Mouse (Mus musculus) intestine, postnatal 0 days (tissue): Measurements from ENCODE around the gene Slc27a5. TPM values are rescaled to one million over a fixed set of nuclear protein-coding genes. Genes with fewer than 3 reads are reported as not detected.

Experiments used
- ATAC-seq: fragments of 200-750 bp; cut with Nextera tagmentation; 2 replicates; pipeline ENCODE4 v1.8.0; 2017; ENCODE audit warnings: mild to moderate bottlenecking, moderate TSS enrichment, moderate library complexity
- H3K27ac ChIP-seq: fragments of 300-500 bp; sonication (generic); 2 replicates; pipeline ENCODE4 v1.5.1; 2014; ENCODE audit warnings: mild to moderate bottlenecking, low read depth, low read length, moderate library complexity
- H3K27me3 ChIP-seq: fragments of 300-500 bp; sonication (generic); replicated peaks from 2 replicates; pipeline ENCODE4 v1.6.1; 2014; ENCODE audit warnings: low read length, mixed read lengths; ENCODE audit not compliant: control insufficient read depth, insufficient read depth
- H3K36me3 ChIP-seq: fragments of 300-500 bp; sonication (generic); 2 replicates; pipeline ENCODE4 v1.6.1; 2014; ENCODE audit warnings: mild to moderate bottlenecking, moderate library complexity; ENCODE audit not compliant: control insufficient read depth, insufficient read depth
- H3K4me1 ChIP-seq: fragments of 300-500 bp; sonication (generic); replicated peaks from 2 replicates; pipeline ENCODE4 v1.6.1; 2014; ENCODE audit warnings: antibody characterized with exemption, low read length, mixed read lengths; ENCODE audit not compliant: control insufficient read depth, insufficient read depth
- H3K4me2 ChIP-seq: fragments of 300-500 bp; sonication (generic); replicated peaks from 2 replicates; pipeline ENCODE4 v1.6.1; 2014; ENCODE audit warnings: low read depth, mild to moderate bottlenecking, moderate library complexity
- H3K4me3 ChIP-seq: fragments of 300-500 bp; sonication (generic); 2 replicates; pipeline ENCODE4 v1.5.1; 2014; ENCODE audit warnings: low read depth, low read length
- H3K9ac ChIP-seq: fragments of 300-500 bp; sonication (generic); 2 replicates; pipeline ENCODE4 v1.6.1; 2014; ENCODE audit warnings: mild to moderate bottlenecking, low read depth, low read length
- H3K9me3 ChIP-seq: fragments of 300-500 bp; sonication (generic); 2 replicates; pipeline ENCODE4 v1.6.1; 2016; ENCODE audit warnings: mixed run types; ENCODE audit not compliant: control insufficient read depth
- CTCF ChIP-seq: sonication (generic); IDR thresholded peaks from 2 replicates; pipeline ENCODE4 v1.5.1; 2016; ENCODE audit warnings: low read depth, mild to moderate bottlenecking, control low read depth, antibody characterized with exemption, moderate library complexity
- WGBS: fragments of 180-500 bp; shearing (Covaris S2); extraction: QIAGEN DNeasy Blood & Tissue Kit; methylation state at CpG from one replicate; pipeline ENCODE4 v1.1.7; 2014; 5-methylcytosine and 5-hydroxymethylcytosine counted together
- polyA plus RNA-seq: library from polyadenylated mRNA; unstranded; fragments of >200 nt; fragmentation: Nextera tagmentation; extraction: Ambion mirVana; gene quantifications from 2 replicates; pipeline ENCODE4 v1.2.1, GENCODE M21; 2015

Slc27a5 gene
- polyA plus RNA-seq, 1 experiment from 2014 or later: 0.22 TPM

DNA sequence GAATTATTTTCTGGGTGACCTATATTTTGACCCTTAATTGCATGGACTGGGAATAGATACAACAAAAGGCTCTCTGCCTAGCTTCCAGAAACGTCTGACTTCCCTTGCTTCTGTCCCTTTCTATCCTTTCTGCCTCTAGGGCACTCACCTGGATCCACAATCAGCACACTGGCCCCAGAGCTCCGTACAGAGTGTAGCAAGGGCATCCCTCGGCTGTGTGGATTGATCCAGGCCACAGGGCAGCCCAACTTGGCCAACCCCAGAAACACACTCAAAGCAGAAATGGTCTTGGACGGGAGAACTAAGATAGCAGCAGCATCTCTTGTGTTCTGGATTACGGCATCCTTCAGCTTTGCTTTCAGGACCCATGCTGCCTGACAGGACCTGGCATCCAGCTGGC lies 762 bp downstream of the Slc27a5 start:
- no peaks in the 10 kb centered on the region for H3K4me1 ChIP-seq
- TF ChIP-seq CTCF: no peak
- H3K9me3 ChIP-seq: no peaks in the 10 kb centered on the region
- no peak overlapping the region for H3K27ac ChIP-seq
- H3K4me2 ChIP-seq: no peak overlapping the region
- H3K9ac ChIP-seq: no peak overlapping the region
- no peak overlapping the region for H3K4me3 ChIP-seq
- 66% methylated on average over 5 of the region's 5 CpGs for WGBS
- no peaks in the 10 kb centered on the region for H3K27me3 ChIP-seq
- no peaks in the 10 kb centered on the region for H3K36me3 ChIP-seq
- no peak for ATAC-seq

DNA sequence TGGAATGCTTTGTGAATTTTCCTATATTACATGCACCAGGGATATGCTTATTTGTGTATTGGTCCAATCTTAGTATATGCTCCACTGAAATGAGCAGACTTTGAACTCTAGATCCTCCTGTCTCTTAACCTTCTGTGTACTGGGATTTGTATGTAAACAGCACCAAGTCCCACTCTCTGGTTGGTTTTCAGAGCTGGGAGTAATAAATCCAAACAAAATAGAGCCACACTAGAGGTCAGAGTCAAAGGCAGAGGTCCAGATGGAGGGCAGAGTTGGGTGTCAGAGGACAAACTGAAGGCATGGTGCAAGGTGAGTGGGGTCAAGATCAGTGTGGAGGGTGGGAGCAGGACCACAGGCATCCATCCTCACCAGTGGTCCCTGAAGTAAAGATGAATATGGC lies 2.1 kb downstream of the Slc27a5 start:
- Histone ChIP-seq H3K4me2 (no peak overlapping the region), H3K27ac (no peak overlapping the region), H3K9me3 (no peaks in the 10 kb centered on the region), H3K9ac (no peak overlapping the region), H3K4me3 (no peak overlapping the region), H3K4me1 (no peaks in the 10 kb centered on the region), H3K27me3 (no peaks in the 10 kb centered on the region), H3K36me3 (no peaks in the 10 kb centered on the region)
- ATAC-seq: no peak
- no peak for TF ChIP-seq CTCF

DNA sequence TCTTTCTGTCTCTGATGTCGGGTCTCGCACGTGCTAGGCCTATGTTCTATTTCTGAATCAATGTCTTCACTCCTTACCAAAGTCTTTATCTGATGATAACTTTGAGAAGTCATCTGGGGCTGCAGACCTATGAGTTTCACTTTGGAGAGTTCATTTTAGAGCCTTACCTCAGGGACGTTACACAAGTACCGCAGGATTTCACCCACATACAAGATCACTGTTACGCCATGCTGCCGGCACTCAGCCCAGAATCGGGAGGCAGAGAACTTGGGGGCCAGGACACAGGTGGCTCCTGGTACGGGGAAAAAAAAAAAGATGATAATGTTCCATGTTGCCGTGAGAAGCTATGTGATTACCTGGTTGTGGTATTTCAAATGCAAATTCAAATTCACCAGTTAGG lies 4.8 kb downstream of the Slc27a5 start:
- no peak for ATAC-seq
- H3K36me3 ChIP-seq: no peaks in the 10 kb centered on the region
- no peak overlapping the region for H3K4me2 ChIP-seq
- H3K9ac ChIP-seq: no peak overlapping the region
- H3K27me3 ChIP-seq: no peaks in the 10 kb centered on the region
- 89% methylated on average over 10 of the region's 10 CpGs for WGBS
- no peak overlapping the region for H3K4me3 ChIP-seq
- H3K4me1 ChIP-seq: no peaks in the 10 kb centered on the region
- H3K9me3 ChIP-seq: no peaks in the 10 kb centered on the region
- TF ChIP-seq CTCF: no peak
- H3K27ac ChIP-seq: no peak overlapping the region

DNA sequence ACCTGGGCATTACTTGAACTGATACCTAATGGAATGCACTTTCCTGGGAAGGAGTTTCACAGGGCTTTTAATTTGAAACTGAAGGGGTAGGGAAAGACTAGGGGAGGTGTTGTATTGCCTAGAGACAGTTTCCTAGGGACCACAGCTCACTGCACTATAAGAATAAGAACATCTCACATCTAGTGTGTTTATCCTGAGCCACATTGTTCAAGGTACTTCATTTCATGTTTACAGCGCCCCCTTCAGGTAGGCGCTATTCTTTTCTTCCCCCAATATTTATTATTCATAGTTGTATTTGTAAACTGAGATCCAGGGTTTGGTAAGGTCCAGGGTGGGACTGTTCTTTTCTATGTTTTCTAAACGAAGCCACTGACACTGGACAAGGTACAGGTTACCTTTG lies 5.8 kb downstream of the Slc27a5 start:
- no peaks in the 10 kb centered on the region for H3K9me3 ChIP-seq
- WGBS: 2% methylated on average over 3 of the region's 3 CpGs
- H3K4me2 ChIP-seq: no peak overlapping the region
- no peak overlapping the region for H3K4me3 ChIP-seq
- no peak overlapping the region for H3K27ac ChIP-seq
- peak; percentile 70 for TF ChIP-seq CTCF
- no peaks in the 10 kb centered on the region for H3K4me1 ChIP-seq
- H3K36me3 ChIP-seq: no peaks in the 10 kb centered on the region
- no peak overlapping the region for H3K9ac ChIP-seq
- H3K27me3 ChIP-seq: no peaks in the 10 kb centered on the region
- ATAC-seq: no peak

DNA sequence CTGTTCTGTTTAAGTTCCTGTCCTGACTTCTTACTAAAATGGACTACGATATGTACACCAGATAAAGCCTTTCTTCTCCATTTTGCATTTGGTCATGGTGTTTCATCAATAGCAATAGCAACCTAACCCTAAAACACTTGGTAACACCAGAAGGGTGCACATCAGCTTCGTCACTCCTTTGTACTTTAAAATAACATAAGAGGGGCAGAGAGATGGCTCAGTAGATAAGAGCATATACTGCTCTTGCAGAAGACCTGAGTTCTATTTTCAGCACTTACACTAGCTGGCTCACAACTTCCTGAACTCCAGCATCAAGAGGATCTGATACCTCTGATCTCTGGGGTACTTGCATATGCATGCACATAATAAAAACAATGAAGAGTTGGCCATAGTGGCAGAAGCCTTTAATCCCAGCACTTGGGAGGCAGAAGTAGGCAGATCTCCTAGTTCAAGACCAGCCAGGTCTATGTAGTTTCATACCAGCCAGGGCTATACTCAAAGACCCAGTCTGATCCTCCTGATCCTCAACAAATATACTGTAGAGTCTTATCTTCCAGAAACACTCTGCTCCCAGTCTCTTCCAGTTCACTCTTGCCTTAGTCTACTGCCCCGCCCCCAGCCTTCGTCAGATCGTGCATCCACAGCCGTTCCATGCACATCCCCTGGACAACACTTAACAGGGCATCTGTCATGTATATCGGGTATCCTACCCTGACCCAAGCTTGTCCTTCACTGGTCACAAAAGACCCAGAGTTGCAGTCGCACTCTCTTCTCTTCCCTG lies 10.4 kb downstream of the Slc27a5 start:
- ATAC-seq: no peak
- no peak overlapping the region for H3K4me3 ChIP-seq
- H3K36me3 ChIP-seq: no peaks in the 10 kb centered on the region
- H3K9ac ChIP-seq: no peak overlapping the region
- no peak overlapping the region for H3K27ac ChIP-seq
- no peak for TF ChIP-seq CTCF
- H3K27me3 ChIP-seq: no peaks in the 10 kb centered on the region
- H3K4me2 ChIP-seq: no peak overlapping the region
- 77% methylated on average over 8 of the region's 8 CpGs for WGBS
- no peaks in the 10 kb centered on the region for H3K4me1 ChIP-seq
- H3K9me3 ChIP-seq: no peaks in the 10 kb centered on the region

DNA sequence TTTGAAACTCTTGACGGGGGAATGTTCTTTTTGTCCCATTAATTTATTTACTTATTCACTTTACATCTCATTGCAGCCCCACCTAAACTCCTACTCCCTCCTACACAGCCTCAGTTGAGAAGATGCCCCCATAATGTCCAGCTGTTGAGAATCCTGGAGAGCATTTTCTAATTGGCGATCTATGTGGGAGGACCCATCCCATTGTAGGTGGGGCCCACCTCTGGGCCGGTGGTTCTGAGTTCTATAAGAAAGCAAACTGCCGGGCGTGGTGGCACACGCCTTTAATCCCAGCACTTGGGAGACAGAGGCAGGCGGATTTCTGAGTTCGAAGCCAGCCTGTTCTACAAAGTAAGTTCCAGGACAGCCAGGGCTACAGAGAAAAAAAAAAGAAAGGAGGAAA lies 11.1 kb downstream of the Slc27a5 start:
- 83% methylated on average over 8 of the region's 8 CpGs for WGBS
- no peak overlapping the region for H3K4me2 ChIP-seq
- no peak for ATAC-seq
- no peak overlapping the region for H3K9ac ChIP-seq
- H3K36me3 ChIP-seq: no peaks in the 10 kb centered on the region
- no peaks in the 10 kb centered on the region for H3K4me1 ChIP-seq
- no peaks in the 10 kb centered on the region for H3K9me3 ChIP-seq
- H3K27me3 ChIP-seq: no peaks in the 10 kb centered on the region
- TF ChIP-seq CTCF: no peak
- no peak overlapping the region for H3K27ac ChIP-seq
- H3K4me3 ChIP-seq: no peak overlapping the region
